Mouse (Mus musculus) kidney, adult 11 months (tissue): ENCODE data around the gene Gcsam.

Source experiments
- DNase-seq: peaks from one replicate; pipeline ENCODE4 v3.0.0; 2022

Gcsam gene

DNA sequence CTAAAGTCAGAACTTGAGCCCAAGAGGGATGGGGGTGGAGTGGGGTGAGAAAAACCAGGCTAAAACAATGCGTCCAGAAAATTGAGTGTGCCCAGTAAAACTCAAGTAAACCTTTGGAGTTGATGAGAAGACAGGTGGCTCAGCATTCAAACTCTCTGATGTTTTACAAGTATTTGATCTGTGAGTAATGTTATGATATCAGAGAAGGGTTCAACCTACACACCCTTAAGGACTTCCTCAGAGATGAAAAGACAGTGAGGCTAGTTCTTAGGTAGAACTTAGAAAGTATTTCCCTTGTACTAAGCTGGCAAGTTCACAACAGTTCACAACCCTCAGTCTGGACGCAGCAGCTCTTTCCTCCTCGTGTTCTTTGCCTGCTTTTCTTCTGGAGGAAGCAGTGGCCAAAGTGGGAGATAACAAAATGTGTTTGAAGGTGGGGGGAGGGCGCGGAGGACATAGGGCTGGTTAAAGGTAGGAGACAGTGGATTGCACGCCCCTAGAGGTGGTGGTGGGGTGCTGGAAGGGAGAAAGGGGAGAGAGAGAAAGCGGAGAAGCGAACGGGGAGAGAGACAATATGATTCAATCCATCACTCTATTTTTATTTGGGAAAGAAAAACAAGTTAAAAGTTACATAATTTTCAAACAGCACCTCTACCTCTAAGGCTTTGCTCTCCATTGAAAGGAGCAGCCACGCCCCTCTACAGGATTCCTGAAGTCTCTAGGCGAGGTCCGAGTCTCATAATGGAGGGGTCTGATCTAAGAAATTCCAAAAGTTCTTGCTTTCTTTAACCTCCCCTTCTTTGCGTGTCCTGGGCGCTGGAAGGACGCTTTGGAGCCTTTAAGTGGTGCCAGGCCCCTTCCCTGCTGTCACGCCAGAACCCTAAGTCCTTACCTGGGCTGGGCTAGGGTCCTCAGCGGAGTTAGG is 43.1 kb downstream of the Gcsam start:
- DNase-seq: no peak

DNA sequence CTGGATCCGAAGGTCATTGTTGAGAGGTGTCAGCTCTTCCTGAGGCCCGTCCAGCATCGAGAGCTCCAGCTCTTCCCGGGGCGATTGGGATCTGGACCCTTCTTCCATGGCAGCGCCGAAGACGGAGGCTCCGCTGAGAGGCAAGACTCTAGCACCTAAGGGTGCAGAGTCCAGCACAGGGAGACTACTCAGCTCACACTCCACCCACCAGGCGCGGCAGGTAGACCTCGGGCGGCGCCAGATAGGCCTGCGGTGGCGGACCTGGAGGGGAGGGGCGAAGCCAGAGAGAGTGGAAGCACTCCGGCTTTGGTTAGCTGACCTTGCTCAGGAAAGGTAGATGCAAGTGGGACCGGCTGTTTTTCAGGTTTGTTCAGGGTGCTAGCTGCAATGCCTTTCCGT is 43.8 kb downstream of the Gcsam start, which contains the start of gene BC016579:
TSS of gene BC016579 (minus strand) at position 135 of the 399 bp plus-strand sequence.
- peak; percentile 48 for DNase-seq

DNA sequence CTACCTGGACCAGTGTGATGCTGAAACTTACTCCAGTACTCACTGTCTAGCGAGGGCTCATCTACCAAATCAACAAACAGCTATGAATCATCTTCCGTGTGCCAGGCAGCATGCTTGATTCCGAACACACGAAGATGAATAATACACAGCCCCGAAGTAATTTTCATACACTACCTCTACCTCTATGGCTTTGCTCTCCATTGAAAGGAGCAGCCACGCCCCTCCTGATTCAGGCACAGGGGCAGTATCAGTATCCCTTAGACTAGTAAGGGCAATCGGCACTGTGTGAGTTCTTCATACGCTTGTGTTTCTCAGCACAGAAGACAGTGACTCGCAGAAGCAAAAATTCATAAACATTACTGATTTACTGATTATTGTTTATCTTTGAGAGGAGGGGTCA is 44.3 kb downstream of the Gcsam start:
- no peak for DNase-seq

DNA sequence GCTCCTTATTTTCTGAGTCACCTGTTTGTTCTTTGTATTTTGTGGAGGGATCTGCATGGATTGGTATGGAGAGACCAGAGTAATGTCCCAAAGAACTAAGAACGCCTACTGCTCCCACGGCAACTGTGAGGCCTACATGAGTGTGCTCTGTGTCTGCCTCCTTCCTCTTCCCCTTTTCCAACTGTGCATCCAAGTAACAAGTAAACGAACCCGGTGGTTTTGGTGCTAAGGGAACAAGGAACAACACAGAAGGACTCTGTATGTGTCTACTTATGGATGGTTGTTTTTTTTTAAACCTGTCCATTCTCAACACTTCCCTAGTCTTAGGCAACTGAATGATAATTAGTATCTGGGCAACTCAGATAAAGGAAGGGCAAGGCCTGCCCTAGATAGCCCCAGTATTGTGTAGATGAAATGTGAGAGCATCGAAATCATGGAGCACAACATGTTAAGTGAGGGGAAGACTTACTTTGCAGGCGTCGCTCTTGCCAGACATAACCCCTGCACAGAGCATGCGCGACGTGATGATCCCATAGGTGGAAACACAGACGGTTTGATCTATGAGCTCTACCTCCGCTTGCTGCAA is 47.5 kb downstream of the Gcsam start:
- DNase-seq: no peak

DNA sequence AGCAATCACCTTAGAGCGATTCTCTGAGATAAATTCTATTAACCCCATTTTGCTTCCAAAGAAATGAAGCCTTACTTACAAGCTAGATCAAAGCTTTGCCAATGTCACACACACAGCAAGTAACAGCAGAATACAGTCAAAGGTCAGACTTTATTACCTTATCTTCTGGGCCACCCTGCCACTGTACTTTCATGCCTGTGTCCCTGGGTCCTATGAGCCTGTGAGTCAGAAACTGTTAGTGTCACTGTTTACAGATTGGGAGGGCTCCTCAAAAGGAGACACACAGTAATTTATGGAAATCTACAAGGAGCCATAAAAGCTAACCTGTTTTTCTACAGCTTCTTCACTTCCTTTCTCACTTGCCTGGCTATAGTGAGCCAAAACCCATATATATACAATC is 48.1 kb downstream of the Gcsam start:
- DNase-seq: no peak

DNA sequence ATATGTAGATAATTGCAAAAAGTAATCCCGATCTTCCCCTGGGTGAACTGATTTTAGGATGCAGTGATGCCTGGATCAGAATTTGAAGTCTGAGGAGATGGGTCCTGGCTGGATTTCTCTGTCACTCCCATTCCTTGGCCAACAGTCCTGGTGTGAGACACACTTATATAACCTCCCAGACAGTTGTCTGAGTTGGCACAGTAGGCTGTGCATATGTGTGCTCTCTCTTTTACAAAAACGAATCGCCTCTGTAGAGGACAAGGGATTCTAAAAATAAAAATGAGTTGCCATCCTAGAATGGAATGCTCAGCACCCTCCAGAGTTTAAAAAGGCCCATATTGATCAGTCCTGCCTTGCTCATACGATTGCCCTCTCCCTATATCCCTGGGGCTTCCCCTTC is 49.4 kb downstream of the Gcsam start:
- DNase-seq: no peak

DNA sequence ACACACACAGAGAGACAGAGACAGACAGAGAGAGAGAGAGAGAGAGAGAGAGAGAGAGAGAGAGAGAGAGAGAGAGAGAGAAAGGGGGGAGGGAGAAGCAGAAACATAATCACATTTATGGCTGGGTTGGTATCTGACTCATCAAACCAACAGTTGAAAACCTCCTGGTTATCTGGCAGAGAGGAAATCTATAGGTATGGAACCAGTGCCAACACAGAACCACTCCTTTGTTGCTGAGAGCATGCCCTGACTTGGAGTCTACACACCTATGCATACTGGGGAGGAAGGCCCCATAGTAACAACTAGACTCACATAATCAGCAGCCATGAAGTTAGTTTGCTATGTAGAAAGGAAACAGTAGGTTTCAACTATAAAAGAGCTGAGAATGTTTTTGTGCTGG is 52.2 kb downstream of the Gcsam start:
- DNase-seq: no peak

DNA sequence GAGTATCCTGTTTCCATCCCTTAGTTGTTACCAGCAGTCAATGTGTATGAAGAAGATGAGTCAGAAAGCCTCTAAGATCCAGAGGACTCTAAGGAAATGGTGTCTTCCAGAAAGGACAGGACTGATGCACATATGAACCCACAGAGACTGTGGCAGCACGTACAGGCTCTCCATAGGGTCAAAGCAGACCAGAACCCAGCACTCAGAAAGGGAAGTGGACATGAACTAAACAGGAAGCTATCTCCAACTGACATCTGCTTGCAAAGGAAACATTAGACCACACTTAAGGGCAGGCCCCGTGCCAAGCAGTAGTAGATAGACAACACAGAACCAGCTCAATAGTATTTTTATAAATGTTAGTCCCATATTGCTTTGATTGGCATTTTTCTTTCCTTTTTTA is 56.0 kb downstream of the Gcsam start:
- no peak for DNase-seq

DNA sequence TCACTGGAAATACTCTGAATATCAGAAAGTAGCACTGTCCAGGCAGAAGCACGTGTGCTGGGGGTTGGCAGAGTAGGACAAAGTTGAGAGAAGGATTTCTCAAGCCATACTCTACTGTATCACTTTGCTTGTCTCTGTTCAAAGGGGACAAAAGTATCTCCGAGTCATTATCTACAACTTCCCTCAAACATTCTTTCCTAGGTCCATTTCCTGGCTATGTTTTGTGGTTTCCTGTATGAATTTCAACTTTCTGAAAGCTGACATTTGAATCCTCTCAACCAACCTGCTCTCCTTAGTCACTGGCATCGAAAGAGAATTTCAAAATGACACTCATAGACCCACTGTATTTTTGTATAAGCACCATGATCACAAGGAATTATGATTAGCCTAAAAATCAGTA is 58.0 kb downstream of the Gcsam start:
- DNase-seq: no peak

DNA sequence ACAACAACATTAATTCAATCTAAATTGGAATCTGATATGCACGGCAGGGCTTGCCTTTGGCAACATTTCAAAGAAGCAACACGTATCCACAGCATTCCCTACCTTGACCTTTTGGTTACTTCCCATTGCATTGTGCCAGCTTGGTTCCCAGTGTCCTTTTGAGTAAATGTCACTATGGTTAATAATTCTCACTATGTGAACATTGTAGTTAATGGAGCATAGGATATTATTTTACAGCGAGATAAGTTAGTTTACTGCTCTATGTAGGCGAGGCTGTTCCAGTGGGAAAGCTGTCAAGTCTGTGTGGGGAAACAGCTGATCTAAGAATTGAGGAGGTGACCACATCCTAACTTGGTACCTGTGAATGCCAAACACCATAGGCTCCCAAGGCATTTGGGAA is 59.8 kb downstream of the Gcsam start:
- DNase-seq: peak; percentile 6
